Mouse (Mus musculus): ENCODE results near the gene Prdm5.

DNA sequence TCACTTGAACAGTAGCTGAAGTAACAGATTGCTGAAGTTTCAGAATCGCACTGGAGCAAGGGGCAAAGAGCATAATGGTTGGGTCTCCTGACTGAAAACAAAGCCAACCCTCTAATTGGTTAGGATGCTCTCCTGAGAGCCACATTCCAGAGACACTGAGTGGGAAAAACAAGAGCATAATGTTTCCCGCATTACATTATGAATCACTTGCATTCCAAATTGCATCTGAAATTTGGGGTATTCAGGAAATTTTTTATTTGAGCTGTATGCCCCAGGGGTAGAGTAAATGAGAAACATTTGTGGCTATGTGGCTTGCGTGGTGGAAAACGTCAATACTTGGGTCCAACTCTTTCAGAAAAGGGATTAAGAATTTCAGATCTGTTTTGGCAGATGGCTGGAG lies 55.2 kb downstream of the Prdm5 start:
- TF ChIP-seq CTCF (IDR thresholded peaks at IDR 0.05; ENCODE audit: borderline replicate concordance, insufficient read depth, low read length) (no peak), POLR2A (IDR thresholded peaks at IDR 0.05; ENCODE audit: low read depth, low read length) (no peak)
